Mouse (Mus musculus) thymus, postnatal 36 days (tissue): Measurements from ENCODE around the gene Gm11037.

Experiments
- DNase-seq, 2 experiments: peaks; one replicate each; pipeline ENCODE4 v3.0.0; 2022; ENCODE audit warnings: mixed read lengths in 2 of 2

Gene Gm11037

GRCm38 (mm10) chr2:131129836-131130235 is 3.5 kb upstream of the Gm11037 start:
- DNase-seq, result no peak

- no peak for DNase-seq
Observed at GRCm38 (mm10) chr2:131130849-131131248, 2.4 kb upstream of the Gm11037 start.

- DNase-seq, result no peak
Observed at GRCm38 (mm10) chr2:131132111-131132888, 997 bp upstream of the Gm11037 start.

GRCm38 (mm10) chr2:131134381-131134780 is 1.1 kb downstream of the Gm11037 start:
- no peak for DNase-seq

- no peak for DNase-seq
Observed at GRCm38 (mm10) chr2:131134826-131135400, 1.6 kb downstream of the Gm11037 start.

- no peak for DNase-seq
Observed at GRCm38 (mm10) chr2:131135521-131136139, 2.3 kb downstream of the Gm11037 start.

- DNase-seq, result no peak
Observed at GRCm38 (mm10) chr2:131138296-131138695, 5.0 kb downstream of the Gm11037 start.

GRCm38 (mm10) chr2:131138760-131139159 is 5.5 kb downstream of the Gm11037 start:
- no peak for DNase-seq

- no peak for DNase-seq
Observed at GRCm38 (mm10) chr2:131139287-131139686, 6.0 kb downstream of the Gm11037 start.

GRCm38 (mm10) chr2:131139886-131140532 is 6.7 kb downstream of the Gm11037 start:
- DNase-seq, result no peak

- DNase-seq, result no peak
Observed at GRCm38 (mm10) chr2:131140533-131140905, 7.2 kb downstream of the Gm11037 start.

GRCm38 (mm10) chr2:131141336-131141986 is 8.2 kb downstream of the Gm11037 start:
- DNase-seq, result no peak

GRCm38 (mm10) chr2:131142592-131142991 is 9.3 kb downstream of the Gm11037 start:
- peak; percentile 66 to 67 for DNase-seq

- DNase-seq, result no peak
Observed at GRCm38 (mm10) chr2:131143007-131143780, 9.9 kb downstream of the Gm11037 start.

- DNase-seq, result no peak
Observed at GRCm38 (mm10) chr2:131145121-131145520, 11.8 kb downstream of the Gm11037 start.

- no peak for DNase-seq
Observed at GRCm38 (mm10) chr2:131145536-131145935, 12.2 kb downstream of the Gm11037 start.

GRCm38 (mm10) chr2:131146193-131147042 is 13.1 kb downstream of the Gm11037 start:
- DNase-seq, result no peak

GRCm38 (mm10) chr2:131147043-131147365 is 13.7 kb downstream of the Gm11037 start:
- no peak for DNase-seq

- DNase-seq, result no peak
Observed at GRCm38 (mm10) chr2:131148353-131149253, 15.3 kb downstream of the Gm11037 start.

GRCm38 (mm10) chr2:131149254-131149578 is 15.9 kb downstream of the Gm11037 start:
- DNase-seq, result no peak
